Mouse (Mus musculus) small intestine, adult 2 months (tissue): ENCODE measurements around the gene Thada. TPM values are rescaled to one million over a fixed set of nuclear protein-coding genes. Genes with fewer than 3 reads are reported as not detected.

Experiments
- H3K27ac ChIP-seq: fragments of 200-500 bp; 2 replicates; pipeline ENCODE4 v1.5.1; 2012; ENCODE audit warnings: low read depth, low read length, control low read depth, inconsistent platforms; ENCODE audit not compliant: insufficient read depth
- H3K27me3 ChIP-seq: fragments of 200-500 bp; 2 replicates; pipeline ENCODE4 v1.6.1; 2012; ENCODE audit warnings: mild to moderate bottlenecking, moderate library complexity, low read length, inconsistent platforms; ENCODE audit not compliant: control insufficient read depth, insufficient read depth
- H3K36me3 ChIP-seq: fragments of 200-500 bp; 2 replicates; pipeline ENCODE4 v1.6.1; 2012; ENCODE audit warnings: mild to moderate bottlenecking, low read length, control low read depth, inconsistent platforms; ENCODE audit not compliant: control insufficient read depth, insufficient read depth
- H3K4me1 ChIP-seq: fragments of 200-500 bp; 2 replicates; pipeline ENCODE4 v1.6.1; 2012; ENCODE audit warnings: low read length, inconsistent platforms, mixed read lengths; ENCODE audit not compliant: control insufficient read depth, insufficient read depth, insufficient read length
- H3K4me3 ChIP-seq: fragments of 200-500 bp; 2 replicates; pipeline ENCODE4 v1.5.1; 2012; ENCODE audit warnings: low read depth, mild to moderate bottlenecking, control low read depth, inconsistent platforms, low read length, moderate library complexity
- CTCF ChIP-seq: fragments of 200-500 bp; IDR thresholded peaks from 2 replicates; pipeline ENCODE4 v1.5.1; 2012; ENCODE audit warnings: low read depth, mild to moderate bottlenecking, control low read depth, inconsistent platforms, low read length, moderate library complexity, mixed read lengths; ENCODE audit not compliant: insufficient replicate concordance, insufficient read length; ENCODE audit errors: extremely low read depth
- POLR2A ChIP-seq: fragments of 200-500 bp; IDR thresholded peaks from 2 replicates; pipeline ENCODE4 v1.6.1; 2012; ENCODE audit warnings: low read depth, mild to moderate bottlenecking, control low read depth, inconsistent platforms, low read length, moderate library complexity
- WGBS: fragments of 180-500 bp; shearing (Covaris S2); methylation state at CpG from one replicate; pipeline ENCODE4 v1.1.7; 2018; 5-methylcytosine and 5-hydroxymethylcytosine counted together
- polyA plus RNA-seq: library from polyadenylated mRNA; depleted of rRNA; stranded (reverse); fragments of >200 nt; gene quantifications from 2 replicates; pipeline ENCODE4 v1.2.3, GENCODE M21; 2012

Thada gene
- polyA plus RNA-seq, 1 experiment, result 3.5 TPM

DNA sequence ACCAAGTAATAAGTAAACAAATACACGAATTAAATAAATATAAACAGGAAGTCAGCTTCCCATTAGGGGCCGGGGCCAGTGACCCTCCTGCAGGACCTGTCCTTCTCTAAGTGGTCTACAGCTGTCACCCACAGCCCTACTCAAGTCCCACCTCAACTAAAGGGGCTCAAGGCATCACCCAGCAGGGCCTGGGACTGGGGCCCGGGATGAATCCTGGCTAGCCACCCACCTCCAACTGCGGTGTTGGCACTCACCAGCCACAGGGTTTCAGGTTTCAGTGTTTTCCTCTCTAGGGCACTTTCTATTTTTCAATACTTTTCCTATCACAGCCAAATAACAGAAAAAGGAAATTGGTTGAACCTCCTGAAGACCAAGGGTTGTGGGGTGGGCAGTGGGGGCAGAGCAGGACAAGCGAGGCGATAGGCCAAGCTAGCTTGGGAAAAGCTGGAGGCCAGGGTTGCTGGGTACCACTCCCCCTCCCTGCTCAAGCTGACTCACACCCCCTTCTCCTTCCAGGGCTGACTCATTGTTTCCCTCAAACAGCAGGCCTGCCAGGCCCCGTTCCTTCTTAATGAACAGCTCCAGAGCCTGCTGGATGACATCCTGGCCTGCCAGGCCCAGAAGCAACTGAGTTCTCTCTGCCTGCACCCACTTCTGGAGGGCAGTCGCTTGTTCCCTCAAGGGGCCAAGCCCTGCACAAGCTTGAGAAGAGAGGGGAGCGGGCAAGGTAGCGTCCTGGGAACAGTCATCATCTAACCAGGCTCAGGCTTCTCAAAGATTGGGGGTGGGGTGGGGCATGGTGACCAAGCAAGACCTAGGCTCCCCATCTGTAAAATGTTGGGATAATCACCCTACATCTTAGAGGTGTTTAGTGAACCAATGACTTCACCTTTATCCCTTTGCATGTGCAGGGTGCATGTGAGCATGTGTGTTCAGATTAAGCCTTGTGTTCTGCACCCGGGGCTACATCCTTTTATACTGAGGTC, 317.2 kb downstream of the Thada start:
- H3K4me3 ChIP-seq, result no peak overlapping the region
- TF ChIP-seq POLR2A (no peak), CTCF (no peak)
- H3K4me1 ChIP-seq, result peaks cover 48% of the 10 kb centered on the region
- H3K27me3 ChIP-seq, result no peaks in the 10 kb centered on the region
- WGBS, result 66% methylated on average over 11 of the region's 11 CpGs
- H3K36me3 ChIP-seq, result no peaks in the 10 kb centered on the region
- 0 out of 2 replicates have a peak overlapping the region, but pooled peaks have one; percentile 31 for H3K27ac ChIP-seq

DNA sequence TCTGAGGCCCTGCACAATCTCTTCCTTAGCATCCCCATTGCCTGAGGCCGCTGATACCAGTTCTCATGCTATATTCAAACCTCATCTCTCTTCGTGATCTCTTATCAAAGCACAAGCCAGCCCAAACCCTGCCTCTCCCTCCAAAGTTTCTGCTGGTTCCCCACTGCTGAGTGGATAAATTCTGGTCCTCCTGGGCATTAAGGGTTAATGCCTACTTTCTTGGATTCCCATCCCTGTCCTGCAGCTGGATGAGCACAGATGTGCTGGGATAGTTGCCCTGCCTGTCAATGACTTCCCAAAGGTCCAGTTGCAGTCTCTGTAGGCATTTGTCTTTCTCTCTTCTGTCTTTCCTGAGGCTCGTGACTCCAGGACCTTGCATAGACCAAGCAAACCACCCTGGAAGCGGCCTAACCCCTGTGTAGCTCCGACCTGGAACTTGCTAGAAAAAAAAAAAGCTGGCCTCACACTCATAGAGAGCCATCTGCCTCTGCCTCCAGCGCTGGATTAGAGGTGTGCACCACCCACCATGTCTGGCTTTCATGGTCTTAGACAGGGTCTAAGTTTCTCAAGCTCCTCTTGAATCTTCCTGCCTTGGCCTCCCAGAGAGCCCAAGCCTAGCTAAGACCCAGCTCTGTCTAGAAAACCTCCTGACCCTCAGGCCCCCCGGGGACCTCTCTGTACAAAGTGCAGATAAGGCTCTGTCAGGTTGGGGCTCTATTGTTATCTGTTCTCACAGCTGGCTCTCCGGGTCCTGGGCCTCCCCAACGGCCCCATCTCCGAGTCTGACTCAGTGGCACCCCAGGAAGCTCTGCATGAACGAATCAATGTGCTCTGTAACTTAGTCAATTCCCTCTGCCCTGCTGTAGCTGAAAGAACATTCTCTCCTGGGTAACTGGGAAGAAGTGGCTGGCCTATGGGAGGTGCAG, 318.6 kb downstream of the Thada start:
- H3K36me3 ChIP-seq, result no peaks in the 10 kb centered on the region
- no peak for TF ChIP-seq POLR2A
- TF ChIP-seq CTCF, result no peak
- H3K27ac ChIP-seq, result no peak overlapping the region
- H3K27me3 ChIP-seq, result no peaks in the 10 kb centered on the region
- H3K4me1 ChIP-seq, result peaks cover 47% of the 10 kb centered on the region
- WGBS, result 54% methylated on average over 11 of the region's 11 CpGs
- H3K4me3 ChIP-seq, result no peak overlapping the region

- Histone ChIP-seq H3K27ac (peak overlapping the region; percentile 74), H3K4me3 (no peak overlapping the region), H3K4me1 (peaks cover 49% of the 10 kb centered on the region), H3K36me3 (no peaks in the 10 kb centered on the region), H3K27me3 (no peaks in the 10 kb centered on the region)
- WGBS, result 46% methylated on average over 7 of the region's 7 CpGs
- no peak for TF ChIP-seq POLR2A
- TF ChIP-seq CTCF, result no peak
Measured at GRCm38 (mm10) chr17:84146458-84147182, 319.4 kb downstream of the Thada start.

DNA sequence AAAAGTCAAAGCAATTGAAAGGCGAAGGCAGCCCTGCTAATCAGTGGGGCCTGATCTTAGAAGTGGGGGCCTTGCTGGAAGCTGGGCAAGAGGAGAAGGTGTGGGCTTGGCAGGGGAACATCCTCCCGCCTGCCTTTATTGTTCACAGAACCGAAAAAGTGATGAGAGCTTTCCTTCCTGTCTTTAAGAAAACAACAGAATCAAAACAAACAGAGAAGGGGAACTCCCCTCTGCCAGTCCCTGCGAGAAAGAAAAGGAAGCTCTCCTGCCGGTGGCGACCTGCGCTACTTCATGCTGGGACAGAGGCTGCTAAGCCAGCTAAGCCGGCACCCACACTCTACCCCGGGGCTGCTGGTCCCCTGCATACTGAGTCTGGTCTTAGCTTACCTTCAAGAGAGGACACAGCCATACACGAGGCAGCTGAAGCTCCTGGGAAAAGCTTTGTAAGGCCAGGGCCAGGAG, 320.1 kb downstream of the Thada start:
- H3K27ac ChIP-seq, result peak overlapping the region; percentile 74
- 17% methylated on average over 10 of the region's 10 CpGs for WGBS
- TF ChIP-seq CTCF (no peak), POLR2A (no peak)
- H3K27me3 ChIP-seq, result no peaks in the 10 kb centered on the region
- H3K4me1 ChIP-seq, result peaks cover 56% of the 10 kb centered on the region
- no peak overlapping the region for H3K4me3 ChIP-seq
- H3K36me3 ChIP-seq, result no peaks in the 10 kb centered on the region

- WGBS, result 78% methylated on average over 5 of the region's 5 CpGs
- Histone ChIP-seq H3K27ac (peak overlapping the region; percentile 17), H3K36me3 (no peaks in the 10 kb centered on the region), H3K4me3 (no peak overlapping the region), H3K27me3 (no peaks in the 10 kb centered on the region), H3K4me1 (peaks cover 65% of the 10 kb centered on the region)
- TF ChIP-seq POLR2A (no peak), CTCF (no peak)
Measured at GRCm38 (mm10) chr17:84144762-84145599, 321.0 kb downstream of the Thada start.

DNA sequence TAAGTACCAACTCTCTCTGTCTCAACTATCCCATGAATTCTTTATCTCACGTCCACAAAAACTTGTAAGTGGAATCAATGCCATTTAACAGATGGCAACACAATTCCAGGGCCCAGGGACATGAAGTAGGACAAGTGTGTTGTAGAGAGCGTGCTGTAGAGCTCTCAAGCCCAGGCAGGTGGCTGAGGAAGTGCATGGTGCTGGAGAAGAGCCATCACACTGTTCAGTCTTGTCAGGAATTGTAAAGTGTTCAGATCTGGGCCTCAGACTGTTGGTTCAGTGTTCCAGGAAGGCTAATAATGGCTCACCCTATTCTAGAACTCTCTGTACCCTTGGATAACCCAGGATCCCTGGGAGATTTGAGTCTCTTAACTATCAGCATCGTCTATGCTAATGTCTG, 321.9 kb downstream of the Thada start:
- H3K27me3 ChIP-seq, result no peaks in the 10 kb centered on the region
- no peak overlapping the region for H3K27ac ChIP-seq
- H3K4me3 ChIP-seq, result no peak overlapping the region
- no peak for TF ChIP-seq POLR2A
- TF ChIP-seq CTCF, result no peak
- peaks cover 69% of the 10 kb centered on the region for H3K4me1 ChIP-seq
- H3K36me3 ChIP-seq, result no peaks in the 10 kb centered on the region
- WGBS, result 88% methylated on average over 3 of the region's 3 CpGs
